Mouse (Mus musculus) limb, embryonic 13.5 days (tissue): Measurements from ENCODE around the gene Nln. TPM values are rescaled to one million over a fixed set of nuclear protein-coding genes. Genes with fewer than 3 reads are reported as not detected.

ENCODE experiments used
- ATAC-seq: fragments of 200-750 bp; cut with Nextera tagmentation; 2 replicates; pipeline ENCODE4 v1.8.0; 2017; ENCODE audit warnings: low read depth, moderate number of reproducible peaks, moderate TSS enrichment; ENCODE audit not compliant: low FRiP score
- H3K27ac ChIP-seq: fragments of 300-500 bp; sonication (generic); 2 replicates; pipeline ENCODE4 v1.5.1; 2015; ENCODE audit warnings: inconsistent platforms, mild to moderate bottlenecking, moderate library complexity
- H3K27me3 ChIP-seq: fragments of 300-500 bp; sonication (generic); 2 replicates; pipeline ENCODE4 v1.6.1; 2015; ENCODE audit warnings: mild to moderate bottlenecking, inconsistent platforms
- H3K36me3 ChIP-seq: fragments of 300-500 bp; sonication (generic); 2 replicates; pipeline ENCODE4 v1.6.1; 2015; ENCODE audit warnings: inconsistent platforms, mild to moderate bottlenecking, moderate library complexity
- H3K4me1 ChIP-seq: fragments of 300-500 bp; sonication (generic); 2 replicates; pipeline ENCODE4 v1.6.1; 2015; ENCODE audit warnings: inconsistent platforms
- H3K4me2 ChIP-seq: fragments of 300-500 bp; sonication (generic); replicated peaks from 2 replicates; pipeline ENCODE4 v1.6.1; 2015; ENCODE audit warnings: inconsistent platforms, mild to moderate bottlenecking, moderate library complexity
- H3K4me3 ChIP-seq: fragments of 300-500 bp; sonication (generic); 2 replicates; pipeline ENCODE4 v1.5.1; 2015; ENCODE audit warnings: moderate library complexity, mild to moderate bottlenecking, inconsistent platforms
- H3K9ac ChIP-seq: fragments of 300-500 bp; sonication (generic); 2 replicates; pipeline ENCODE4 v1.6.1; 2015; ENCODE audit warnings: mild to moderate bottlenecking, inconsistent platforms
- H3K9me3 ChIP-seq: fragments of 300-500 bp; sonication (generic); 2 replicates; pipeline ENCODE4 v1.6.1; 2016; ENCODE audit warnings: inconsistent platforms
- WGBS: fragments of 180-500 bp; shearing (Covaris S2); methylation state at CpG from one replicate; pipeline ENCODE4 v1.1.7; 2015; 5-methylcytosine and 5-hydroxymethylcytosine counted together
- polyA plus RNA-seq: library from polyadenylated mRNA; unstranded; fragments of >200 nt; fragmentation: Nextera tagmentation; extraction: Ambion mirVana; gene quantifications from 2 replicates; pipeline ENCODE4 v1.2.1, GENCODE M21; 2015

Gene Nln
- polyA plus RNA-seq, 1 experiment from 2014 or later: 15.7 TPM

- ATAC-seq: no peak
- 95% methylated on average over 2 of the region's 2 CpGs for WGBS
- Histone ChIP-seq H3K36me3 (peaks cover 36% of the 10 kb centered on the region), H3K27me3 (no peaks in the 10 kb centered on the region), H3K27ac (no peak overlapping the region), H3K4me2 (no peak overlapping the region), H3K9ac (no peak overlapping the region), H3K4me1 (peaks cover 7% of the 10 kb centered on the region), H3K9me3 (no peaks in the 10 kb centered on the region), H3K4me3 (no peak overlapping the region)
Measured at GRCm38 (mm10) chr13:104114827-104115226, 5.4 kb upstream of the Nln start.

DNA sequence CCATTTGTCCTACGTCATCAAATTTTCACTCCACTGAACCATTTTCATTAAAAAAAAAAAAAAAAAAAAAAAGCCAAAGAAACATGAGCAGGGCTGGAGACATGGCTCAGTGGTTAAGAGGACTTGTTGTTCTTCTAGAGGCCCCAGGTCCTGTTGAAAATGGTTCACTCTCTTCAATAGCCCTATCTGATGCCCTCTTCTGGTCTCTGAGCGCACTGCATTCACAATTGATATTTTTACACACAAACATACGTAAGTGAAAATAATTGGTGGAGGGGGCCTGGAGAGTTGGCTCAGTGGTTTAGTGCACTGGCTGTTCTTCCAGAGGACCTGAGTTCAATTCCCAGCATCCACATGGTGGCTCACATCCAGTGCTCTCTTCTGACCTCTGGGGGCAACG, 4.4 kb upstream of the Nln start:
- no peak overlapping the region for H3K4me2 ChIP-seq
- WGBS: 93% methylated on average over 4 of the region's 4 CpGs
- H3K9ac ChIP-seq: no peak overlapping the region
- no peak overlapping the region for H3K4me3 ChIP-seq
- no peaks in the 10 kb centered on the region for H3K27me3 ChIP-seq
- H3K27ac ChIP-seq: no peak overlapping the region
- no peaks in the 10 kb centered on the region for H3K9me3 ChIP-seq
- H3K4me1 ChIP-seq: peaks cover 7% of the 10 kb centered on the region
- peaks cover 27% of the 10 kb centered on the region for H3K36me3 ChIP-seq
- no peak for ATAC-seq

DNA sequence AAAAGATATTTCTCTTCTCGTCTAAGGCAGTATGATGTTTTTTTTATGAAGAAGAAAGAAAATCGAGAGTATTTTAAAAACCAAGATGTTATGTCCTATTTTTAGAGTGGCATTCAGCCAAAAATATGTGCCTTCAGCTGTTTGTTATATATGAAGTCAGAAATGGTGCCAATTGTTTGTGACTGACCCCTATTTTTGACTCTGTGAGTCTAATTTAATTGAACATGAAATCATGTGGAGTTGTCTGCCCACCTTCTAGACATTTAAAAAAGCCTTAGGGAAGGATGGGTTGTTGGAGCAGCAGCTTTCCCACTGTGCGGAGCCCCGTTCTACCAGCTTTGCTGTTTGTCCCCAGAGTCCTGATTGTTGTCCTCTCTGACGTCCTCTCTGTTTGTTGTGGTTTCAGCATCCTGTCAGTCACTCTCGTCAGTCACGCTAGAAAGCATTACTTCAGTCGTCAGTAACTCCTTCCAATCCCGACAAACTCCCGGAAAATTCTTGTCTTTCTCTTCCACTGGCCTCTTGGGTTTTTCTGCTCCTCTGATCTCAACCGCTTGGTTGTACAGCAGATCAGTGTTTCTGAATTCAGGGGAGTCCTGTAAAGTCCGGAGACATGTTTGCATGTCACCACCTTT, 3.0 kb upstream of the Nln start:
- Histone ChIP-seq H3K4me1 (peaks cover 11% of the 10 kb centered on the region), H3K4me2 (no peak overlapping the region), H3K27me3 (no peaks in the 10 kb centered on the region), H3K27ac (no peak overlapping the region), H3K9ac (no peak overlapping the region), H3K9me3 (no peaks in the 10 kb centered on the region), H3K36me3 (peaks cover 23% of the 10 kb centered on the region), H3K4me3 (no peak overlapping the region)
- WGBS: 70% methylated on average over 12 of the region's 12 CpGs
- ATAC-seq: no peak

- no peaks in the 10 kb centered on the region for H3K9me3 ChIP-seq
- H3K27me3 ChIP-seq: no peaks in the 10 kb centered on the region
- peaks cover 16% of the 10 kb centered on the region for H3K36me3 ChIP-seq
- peak overlapping the region; percentile 84 for H3K9ac ChIP-seq
- 52% methylated on average over 7 of the region's 7 CpGs for WGBS
- peak overlapping the region; percentile 84 for H3K4me3 ChIP-seq
- H3K27ac ChIP-seq: no peak overlapping the region
- H3K4me2 ChIP-seq: peak overlapping the region; percentile 95
- H3K4me1 ChIP-seq: peaks cover 11% of the 10 kb centered on the region
- no peak for ATAC-seq
Measured at GRCm38 (mm10) chr13:104110526-104110925, 1.1 kb upstream of the Nln start.

- H3K9ac ChIP-seq: peak overlapping the region; percentile 84
- WGBS: 2% methylated on average over 38 of the region's 38 CpGs
- H3K36me3 ChIP-seq: peaks cover 10% of the 10 kb centered on the region
- 0 out of 2 replicates have a peak overlapping the region, but pooled peaks have one; percentile 33 for H3K27ac ChIP-seq
- H3K4me2 ChIP-seq: peak overlapping the region; percentile 95
- peaks cover 11% of the 10 kb centered on the region for H3K4me1 ChIP-seq
- peak; percentile 80 for ATAC-seq
- H3K9me3 ChIP-seq: no peaks in the 10 kb centered on the region
- no peaks in the 10 kb centered on the region for H3K27me3 ChIP-seq
- peak overlapping the region; percentile 84 for H3K4me3 ChIP-seq
Measured at GRCm38 (mm10) chr13:104109816-104110521, 555 bp upstream of the Nln start.

DNA sequence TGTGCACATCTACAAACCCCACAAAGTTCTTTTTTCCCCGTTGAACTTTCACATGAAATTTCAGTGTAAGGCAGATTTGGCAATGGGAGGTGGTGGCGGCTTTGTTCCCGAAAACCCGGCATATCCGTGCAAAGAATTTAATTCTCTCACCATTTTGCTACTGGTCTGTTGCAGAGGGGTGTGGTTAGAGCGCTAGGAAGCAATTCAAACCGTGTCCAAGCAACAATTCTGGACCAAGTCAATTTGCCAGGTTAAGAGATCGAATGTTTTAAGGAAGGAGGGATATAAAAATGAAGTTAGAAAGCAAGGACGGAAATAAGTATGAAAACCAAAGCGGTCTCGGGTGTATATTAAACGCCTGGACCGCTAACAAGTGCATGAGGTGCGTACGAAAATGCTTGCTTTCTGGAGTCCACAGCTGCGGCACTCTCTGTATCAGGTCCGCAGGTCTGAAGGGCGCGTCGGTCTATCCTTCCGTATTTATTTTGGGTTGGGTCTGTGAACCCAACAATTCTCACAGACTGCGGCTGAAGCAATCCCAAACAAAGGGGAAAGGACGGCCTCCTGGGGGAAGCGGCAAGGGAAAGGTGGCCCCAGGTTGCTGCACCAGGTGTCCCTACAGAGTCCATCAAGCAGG, 645 bp downstream of the Nln start:
- peaks cover under 1% of the 10 kb centered on the region for H3K36me3 ChIP-seq
- 1% methylated on average over 24 of the region's 24 CpGs for WGBS
- H3K4me3 ChIP-seq: peak overlapping the region; percentile 84
- H3K9ac ChIP-seq: peak overlapping the region; percentile 67
- H3K27me3 ChIP-seq: no peaks in the 10 kb centered on the region
- H3K4me2 ChIP-seq: peak overlapping the region; percentile 95
- ATAC-seq: peak; percentile 12
- H3K27ac ChIP-seq: 0 out of 2 replicates have a peak overlapping the region, but pooled peaks have one; percentile 48
- H3K4me1 ChIP-seq: peaks cover 11% of the 10 kb centered on the region
- peaks cover 8% of the 10 kb centered on the region for H3K9me3 ChIP-seq

- no peak overlapping the region for H3K4me3 ChIP-seq
- no peaks in the 10 kb centered on the region for H3K4me1 ChIP-seq
- 90% methylated on average over 5 of the region's 5 CpGs for WGBS
- no peak overlapping the region for H3K27ac ChIP-seq
- H3K4me2 ChIP-seq: no peak overlapping the region
- no peaks in the 10 kb centered on the region for H3K27me3 ChIP-seq
- H3K9me3 ChIP-seq: peaks cover 8% of the 10 kb centered on the region
- H3K36me3 ChIP-seq: no peaks in the 10 kb centered on the region; the same call in 1 of the 2 replicates
- no peak overlapping the region for H3K9ac ChIP-seq
- ATAC-seq: no peak
Measured at GRCm38 (mm10) chr13:104101606-104102235, 7.7 kb downstream of the Nln start.

- Histone ChIP-seq H3K4me3 (no peak overlapping the region), H3K4me2 (no peak overlapping the region)
- WGBS: 84% methylated on average over 4 of the region's 4 CpGs
Measured at GRCm38 (mm10) chr13:104100416-104100815, 9.0 kb downstream of the Nln start.

GRCm38 (mm10) chr13:104097190-104097589, 12.2 kb downstream of the Nln start:
- Histone ChIP-seq H3K4me3 (no peak overlapping the region), H3K27ac (no peak overlapping the region), H3K4me1 (peaks cover 7% of the 10 kb centered on the region; the same call in 1 of the 2 replicates), H3K4me2 (no peak overlapping the region), H3K9me3 (no peaks in the 10 kb centered on the region), H3K27me3 (no peaks in the 10 kb centered on the region), H3K9ac (no peak overlapping the region), H3K36me3 (no peaks in the 10 kb centered on the region)
- ATAC-seq: no peak
- whole genome bisulfite sequencing: 93% methylated on average over 7 of the region's 7 CpGs

More at GRCm38 (mm10) chr13:104100416-104100815, 9.0 kb downstream of the Nln start:
- H3K9me3 ChIP-seq: peaks cover 8% of the 10 kb centered on the region
- no peaks in the 10 kb centered on the region for H3K27me3 ChIP-seq
- no peaks in the 10 kb centered on the region for H3K4me1 ChIP-seq
- no peak for ATAC-seq
- no peak overlapping the region for H3K9ac ChIP-seq
- H3K27ac ChIP-seq: no peak overlapping the region
- H3K36me3 ChIP-seq: no peaks in the 10 kb centered on the region; the same call in 1 of the 2 replicates

DNA sequence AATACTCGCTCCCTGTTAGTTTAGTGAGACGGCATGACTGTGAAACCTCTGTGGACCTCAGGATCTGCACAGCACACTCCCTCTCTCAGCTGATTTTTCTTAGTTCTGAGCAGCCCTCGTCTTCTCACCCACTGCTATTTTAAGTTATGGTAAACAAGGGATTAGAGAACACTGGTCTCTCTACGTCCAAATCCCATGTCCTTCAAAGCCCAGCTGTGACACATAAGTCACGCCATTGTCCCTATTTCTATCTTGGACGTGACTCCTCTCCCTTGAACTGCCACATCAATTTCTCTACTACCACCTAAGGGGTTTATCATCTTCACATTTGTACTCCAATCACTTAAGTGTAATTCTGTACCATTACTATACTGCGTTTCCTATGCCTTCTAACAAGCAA, 13.5 kb downstream of the Nln start:
- H3K4me1 ChIP-seq: peaks cover 7% of the 10 kb centered on the region; the same call in 1 of the 2 replicates
- no peaks in the 10 kb centered on the region for H3K36me3 ChIP-seq
- H3K9ac ChIP-seq: no peak overlapping the region
- H3K4me2 ChIP-seq: no peak overlapping the region
- no peak overlapping the region for H3K4me3 ChIP-seq
- no peaks in the 10 kb centered on the region for H3K9me3 ChIP-seq
- ATAC-seq: no peak
- H3K27me3 ChIP-seq: no peaks in the 10 kb centered on the region
- WGBS: 71% methylated on average over 7 of the region's 7 CpGs
- no peak overlapping the region for H3K27ac ChIP-seq

- WGBS: 76% methylated on average over 11 of the region's 11 CpGs
- Histone ChIP-seq H3K4me1 (peaks cover 7% of the 10 kb centered on the region; the same call in 1 of the 2 replicates), H3K27me3 (no peaks in the 10 kb centered on the region), H3K9ac (no peak overlapping the region), H3K4me3 (no peak overlapping the region), H3K4me2 (no peak overlapping the region), H3K9me3 (no peaks in the 10 kb centered on the region), H3K36me3 (no peaks in the 10 kb centered on the region), H3K27ac (no peak overlapping the region)
- ATAC-seq: no peak
Measured at GRCm38 (mm10) chr13:104094531-104095385, 14.7 kb downstream of the Nln start.
